Mouse (Mus musculus) ovary, adult 18-20 months (tissue): Measurements from ENCODE around the gene Stk11.

Source experiments
- DNase-seq: peaks from one replicate; pipeline ENCODE4 v3.0.0; 2022; ENCODE audit warnings: low spot score, mixed read lengths

Stk11 gene

GRCm38 (mm10) chr10:80115290-80115943 is at the start of gene Stk11:
TSS of gene Stk11 (plus strand) at chr10:80115803.
- peak; percentile 100 for DNase-seq

GRCm38 (mm10) chr10:80069251-80069650 is 46.4 kb upstream of the Stk11 start:
- DNase-seq, result no peak

- DNase-seq, result no peak
Observed at GRCm38 (mm10) chr10:80069948-80070450, 45.6 kb upstream of the Stk11 start.

- peak; percentile 90 for DNase-seq
Observed at GRCm38 (mm10) chr10:80070837-80071515, 44.6 kb upstream of the Stk11 start.

- DNase-seq, result no peak
Observed at GRCm38 (mm10) chr10:80071516-80071900, 44.1 kb upstream of the Stk11 start.

- no peak for DNase-seq
Observed at GRCm38 (mm10) chr10:80072623-80073489, 42.7 kb upstream of the Stk11 start.

GRCm38 (mm10) chr10:80074813-80075601 is 40.6 kb upstream of the Stk11 start:
- peak; percentile 63 for DNase-seq

- no peak for DNase-seq
Observed at GRCm38 (mm10) chr10:80075924-80076323, 39.7 kb upstream of the Stk11 start.

GRCm38 (mm10) chr10:80076386-80076785 is 39.2 kb upstream of the Stk11 start:
- DNase-seq, result no peak

GRCm38 (mm10) chr10:80077312-80077711 is 38.3 kb upstream of the Stk11 start:
- no peak for DNase-seq

GRCm38 (mm10) chr10:80078366-80078765 is 37.2 kb upstream of the Stk11 start:
- DNase-seq, result no peak

GRCm38 (mm10) chr10:80080396-80081070 is 35.1 kb upstream of the Stk11 start:
- no peak for DNase-seq

GRCm38 (mm10) chr10:80081075-80081474 is 34.5 kb upstream of the Stk11 start:
- DNase-seq, result no peak

- DNase-seq, result no peak
Observed at GRCm38 (mm10) chr10:80084817-80085487, 30.7 kb upstream of the Stk11 start.

- DNase-seq, result peak; percentile 53
Observed at GRCm38 (mm10) chr10:80086847-80087246, 28.8 kb upstream of the Stk11 start.

- DNase-seq, result no peak
Observed at GRCm38 (mm10) chr10:80087483-80087882, 28.1 kb upstream of the Stk11 start.

- DNase-seq, result no peak
Observed at GRCm38 (mm10) chr10:80089146-80089545, 26.5 kb upstream of the Stk11 start.

- DNase-seq, result no peak
Observed at GRCm38 (mm10) chr10:80091527-80091926, 24.1 kb upstream of the Stk11 start.

- DNase-seq, result no peak
Observed at GRCm38 (mm10) chr10:80092690-80093089, 22.9 kb upstream of the Stk11 start.

GRCm38 (mm10) chr10:80094085-80094484 is 21.5 kb upstream of the Stk11 start:
- DNase-seq, result no peak

- no peak for DNase-seq
Observed at GRCm38 (mm10) chr10:80094684-80095083, 20.9 kb upstream of the Stk11 start.
